Mouse (Mus musculus): Measurements from ENCODE around the gene Ubr2. TPM values are rescaled to one million over a fixed set of nuclear protein-coding genes. Genes with fewer than 3 reads are reported as not detected.

Ubr2 gene
- polyA plus RNA-seq, 1 experiment from 2014 or later, result 15.8 TPM

DNA sequence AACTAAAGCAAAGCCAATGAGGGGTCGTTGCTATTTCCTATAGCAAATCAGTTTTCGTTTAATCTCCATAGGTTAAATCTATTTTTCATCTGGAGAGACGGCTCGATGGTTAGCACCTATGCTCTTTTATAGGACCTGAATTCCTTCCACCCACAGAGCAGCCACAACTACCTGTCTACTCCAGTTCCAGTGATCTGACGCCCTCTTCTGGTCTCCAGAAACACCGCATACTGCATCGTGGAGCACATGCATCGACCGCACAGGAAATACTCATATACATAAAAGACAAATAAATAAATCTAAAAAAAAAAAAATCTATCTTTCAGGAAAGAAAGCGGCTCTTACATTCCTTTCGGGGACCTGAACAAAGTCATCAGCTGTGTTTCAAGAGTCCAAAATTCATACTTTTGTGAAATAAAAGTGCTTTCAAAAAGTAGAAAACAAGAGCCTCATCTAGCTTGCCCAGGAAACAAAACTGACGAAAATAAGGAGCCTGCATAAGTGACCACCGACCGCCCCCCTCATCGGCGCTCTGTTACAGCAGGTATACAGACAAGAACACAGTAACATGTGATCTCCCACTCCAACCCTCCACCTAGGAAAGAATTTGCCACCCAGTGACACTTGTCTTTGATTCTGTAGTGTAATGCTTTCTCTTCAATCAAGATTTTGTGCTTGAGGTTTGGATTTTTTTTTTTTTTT, 121.7 kb downstream of the Ubr2 start:
- no peak for ATAC-seq (ENCODE audit: insufficient read depth, low FRiP score, low read depth)
- peak overlapping the region; percentile 71; the same call in 1 of the 2 replicates for H3K9ac ChIP-seq
- no peaks in the 10 kb centered on the region for H3K36me3 ChIP-seq
- peak overlapping the region; percentile 66 for H3K4me3 ChIP-seq (replicated peaks)
- H3K4me2 ChIP-seq, result peak overlapping the region; percentile 92
- no peaks in the 10 kb centered on the region for H3K9me3 ChIP-seq
- no peaks in the 10 kb centered on the region for H3K27me3 ChIP-seq (replicated peaks)
- H3K27ac ChIP-seq, result peak overlapping the region; percentile 98
- WGBS, result 31% methylated on average over 16 of the region's 16 CpGs
- peaks cover 28% of the 10 kb centered on the region for H3K4me1 ChIP-seq

DNA sequence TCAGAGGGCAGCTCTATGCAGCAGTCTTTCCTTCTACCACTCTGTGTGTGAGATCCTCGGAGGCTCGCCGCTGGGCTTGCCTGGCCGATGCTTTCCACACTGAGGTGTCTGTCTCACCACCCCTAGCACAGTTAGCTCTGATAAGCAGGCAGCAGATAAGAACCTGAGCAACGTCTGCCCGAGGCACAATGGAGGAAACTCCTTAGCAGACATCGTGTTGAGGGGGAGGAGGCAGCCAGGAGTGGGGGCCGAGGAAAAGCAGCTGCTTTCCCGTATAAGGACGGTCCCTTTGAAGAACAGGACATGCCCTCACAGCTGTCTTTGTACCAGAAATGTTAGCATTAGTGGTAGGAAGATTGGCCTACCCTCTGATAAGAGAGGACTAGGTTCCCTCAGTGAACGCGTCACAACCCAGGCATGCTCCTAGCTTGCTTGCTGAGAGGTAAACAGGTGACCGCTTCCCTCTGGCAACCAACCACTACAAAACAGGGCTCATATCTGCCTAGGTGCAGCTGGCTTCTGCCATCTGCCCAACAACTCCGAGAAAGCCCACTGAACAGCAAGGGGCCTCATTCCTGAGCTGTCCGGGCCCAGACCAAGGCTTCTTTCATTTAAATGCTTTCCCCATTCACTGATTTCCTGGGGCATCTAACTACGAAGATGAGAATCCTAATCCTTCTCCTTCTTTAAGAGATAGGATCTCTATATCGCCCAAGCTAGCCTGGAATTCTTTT, 124.3 kb downstream of the Ubr2 start:
- H3K9me3 ChIP-seq, result no peaks in the 10 kb centered on the region
- 0 out of 2 replicates have a peak overlapping the region, but pooled peaks have one; percentile 11 for H3K27ac ChIP-seq
- WGBS, result 34% methylated on average over 17 of the region's 17 CpGs
- peak overlapping the region; percentile 9 for H3K4me2 ChIP-seq
- no peak for ATAC-seq (ENCODE audit: insufficient read depth, low FRiP score, low read depth)
- no peaks in the 10 kb centered on the region for H3K27me3 ChIP-seq (replicated peaks)
- no peak overlapping the region for H3K9ac ChIP-seq
- H3K4me1 ChIP-seq, result peaks cover 14% of the 10 kb centered on the region
- no peak overlapping the region for H3K4me3 ChIP-seq (replicated peaks)
- no peaks in the 10 kb centered on the region for H3K36me3 ChIP-seq

DNA sequence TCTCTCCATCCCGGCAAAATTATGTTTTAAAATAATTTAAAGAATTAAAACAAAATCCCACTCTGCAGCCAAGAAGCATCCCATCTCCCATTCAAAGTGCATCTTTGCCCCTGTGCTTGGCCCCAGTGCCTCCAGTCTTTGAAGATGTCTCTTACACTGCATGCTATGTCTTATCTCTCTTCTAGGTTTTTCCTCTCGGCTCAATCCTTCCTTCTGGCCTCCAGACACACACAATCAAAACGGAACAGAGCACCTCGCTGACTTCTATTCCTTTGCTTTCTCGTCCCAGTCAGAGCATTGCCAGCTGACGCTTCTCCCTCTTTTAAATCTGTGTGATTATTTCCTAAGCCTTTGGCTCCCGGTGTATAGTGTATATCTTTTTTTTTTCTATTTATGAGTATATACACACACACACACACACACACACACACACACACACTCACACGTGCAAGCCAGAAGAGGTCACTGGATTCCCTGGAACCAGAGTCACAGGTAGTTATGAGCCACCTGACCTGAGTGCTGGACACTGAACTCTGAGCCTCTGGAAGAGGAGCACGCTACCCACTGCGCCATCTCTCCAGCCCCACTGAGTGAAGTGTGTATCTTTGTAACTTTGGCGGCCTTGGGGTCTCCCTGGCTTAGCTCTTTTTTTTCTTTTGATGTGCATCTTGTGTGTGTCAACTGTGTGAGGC, 125.0 kb downstream of the Ubr2 start:
- no peak overlapping the region for H3K4me3 ChIP-seq (replicated peaks)
- no peaks in the 10 kb centered on the region for H3K27me3 ChIP-seq (replicated peaks)
- H3K36me3 ChIP-seq, result no peaks in the 10 kb centered on the region
- peak overlapping the region; percentile 9; the same call in 1 of the 2 replicates for H3K4me2 ChIP-seq
- H3K27ac ChIP-seq, result no peak overlapping the region
- WGBS, result 66% methylated on average over 11 of the region's 11 CpGs
- no peak for ATAC-seq (ENCODE audit: insufficient read depth, low FRiP score, low read depth)
- peaks cover 14% of the 10 kb centered on the region for H3K4me1 ChIP-seq
- H3K9ac ChIP-seq, result no peak overlapping the region
- H3K9me3 ChIP-seq, result no peaks in the 10 kb centered on the region

DNA sequence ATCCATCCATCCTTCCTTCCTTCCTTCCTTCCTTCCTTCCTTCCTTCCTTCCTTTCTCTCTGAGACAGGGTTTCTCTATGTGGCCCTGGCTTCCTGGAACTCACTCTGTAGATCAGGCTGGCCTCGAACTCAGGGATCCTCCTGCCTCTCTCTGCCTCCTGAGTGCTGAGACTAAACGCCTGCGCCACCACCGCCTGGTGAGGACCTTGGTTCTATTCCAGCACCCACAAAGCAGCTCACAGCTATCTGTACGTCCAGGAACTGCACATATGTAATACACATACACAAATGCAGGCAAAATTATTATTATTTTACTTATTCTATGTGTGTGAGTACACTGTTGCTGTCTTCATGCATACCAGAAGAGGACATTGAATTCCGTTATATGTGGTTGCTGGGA, 125.6 kb downstream of the Ubr2 start:
- Histone ChIP-seq H3K4me2 (no peak overlapping the region), H3K4me1 (peaks cover 14% of the 10 kb centered on the region), H3K27ac (no peak overlapping the region), H3K27me3 (replicated peaks) (no peaks in the 10 kb centered on the region), H3K9ac (no peak overlapping the region), H3K36me3 (no peaks in the 10 kb centered on the region), H3K9me3 (no peaks in the 10 kb centered on the region), H3K4me3 (replicated peaks) (no peak overlapping the region)
- 86% methylated on average over 6 of the region's 6 CpGs for WGBS
- ATAC-seq (ENCODE audit: insufficient read depth, low FRiP score, low read depth), result no peak

DNA sequence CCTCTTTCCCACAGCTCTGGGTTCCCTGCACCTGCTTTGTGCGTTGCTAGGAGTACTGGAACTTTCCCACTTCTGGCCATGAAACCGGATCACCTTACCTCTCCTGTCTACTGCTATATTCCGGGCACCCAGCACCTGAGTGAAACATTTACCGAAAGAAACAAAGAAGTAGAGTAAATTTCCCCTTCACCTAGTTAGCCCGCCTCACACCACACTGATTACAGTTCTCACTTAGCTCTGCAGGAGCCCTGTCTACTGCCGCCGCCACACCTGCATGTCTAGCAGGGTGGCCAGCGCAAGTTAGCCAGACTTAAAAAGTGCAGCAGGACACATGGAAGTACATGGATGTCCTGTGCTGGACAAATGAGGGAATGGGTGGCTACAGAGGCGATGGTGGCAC, 127.2 kb downstream of the Ubr2 start:
- H3K36me3 ChIP-seq, result no peaks in the 10 kb centered on the region
- peak; percentile 77 for ATAC-seq (ENCODE audit: insufficient read depth, low FRiP score, low read depth)
- H3K27me3 ChIP-seq (replicated peaks), result no peaks in the 10 kb centered on the region
- WGBS, result 65% methylated on average over 9 of the region's 9 CpGs
- no peak overlapping the region for H3K9ac ChIP-seq
- H3K4me1 ChIP-seq, result peaks cover 14% of the 10 kb centered on the region
- H3K27ac ChIP-seq, result peak overlapping the region; percentile 74
- H3K4me3 ChIP-seq (replicated peaks), result no peak overlapping the region
- no peaks in the 10 kb centered on the region for H3K9me3 ChIP-seq
- H3K4me2 ChIP-seq, result peak overlapping the region; percentile 11; the same call in 1 of the 2 replicates

DNA sequence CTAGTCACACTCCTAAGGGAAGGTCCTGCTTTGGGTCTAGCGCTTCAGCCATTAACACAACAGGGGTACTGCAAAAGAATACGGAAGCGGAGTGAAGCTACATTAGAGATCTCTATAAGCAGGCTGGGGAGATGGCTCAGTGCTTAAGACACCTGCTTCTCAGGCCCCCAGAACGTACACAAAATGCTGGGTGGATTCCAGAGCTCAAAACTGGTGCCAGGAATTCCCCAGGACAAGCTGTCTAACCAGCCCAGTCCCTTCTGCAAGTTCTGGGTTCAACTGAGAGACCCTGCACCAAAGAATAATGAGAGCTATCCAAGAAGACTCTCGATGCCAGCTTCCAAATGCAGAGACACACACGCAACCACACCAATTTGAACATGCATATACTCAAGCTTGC, 128.6 kb downstream of the Ubr2 start:
- no peak overlapping the region for H3K4me3 ChIP-seq (replicated peaks)
- H3K9me3 ChIP-seq, result no peaks in the 10 kb centered on the region
- no peak for ATAC-seq (ENCODE audit: insufficient read depth, low FRiP score, low read depth)
- peaks cover 14% of the 10 kb centered on the region for H3K4me1 ChIP-seq
- no peak overlapping the region for H3K9ac ChIP-seq
- H3K36me3 ChIP-seq, result no peaks in the 10 kb centered on the region
- no peak overlapping the region for H3K4me2 ChIP-seq
- no peak overlapping the region for H3K27ac ChIP-seq
- WGBS, result 85% methylated on average over 6 of the region's 6 CpGs
- H3K27me3 ChIP-seq (replicated peaks), result no peaks in the 10 kb centered on the region

DNA sequence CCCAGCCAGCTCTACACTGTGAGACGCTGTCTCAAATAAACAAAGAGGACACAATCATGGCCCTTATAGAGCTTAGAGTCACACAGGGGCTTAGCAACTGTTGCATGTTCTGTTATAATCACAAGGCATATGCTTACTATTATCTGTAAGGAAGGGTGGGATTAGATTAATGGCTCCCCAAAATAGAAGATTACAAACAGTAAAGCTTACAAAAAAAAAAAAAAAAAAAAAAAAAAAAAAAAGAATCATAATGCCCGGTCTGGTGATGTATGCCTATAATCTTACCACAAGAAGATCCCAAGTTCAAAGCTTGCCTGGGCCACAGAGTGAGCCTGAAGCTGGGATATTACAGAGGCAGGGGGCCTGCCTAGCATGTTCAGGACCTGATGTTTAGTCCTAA, 130.0 kb downstream of the Ubr2 start:
- no peak for ATAC-seq (ENCODE audit: insufficient read depth, low FRiP score, low read depth)
- WGBS, result 55% methylated on average over 2 of the region's 2 CpGs
- no peak overlapping the region; the same call in 1 of the 2 replicates for H3K27ac ChIP-seq

DNA sequence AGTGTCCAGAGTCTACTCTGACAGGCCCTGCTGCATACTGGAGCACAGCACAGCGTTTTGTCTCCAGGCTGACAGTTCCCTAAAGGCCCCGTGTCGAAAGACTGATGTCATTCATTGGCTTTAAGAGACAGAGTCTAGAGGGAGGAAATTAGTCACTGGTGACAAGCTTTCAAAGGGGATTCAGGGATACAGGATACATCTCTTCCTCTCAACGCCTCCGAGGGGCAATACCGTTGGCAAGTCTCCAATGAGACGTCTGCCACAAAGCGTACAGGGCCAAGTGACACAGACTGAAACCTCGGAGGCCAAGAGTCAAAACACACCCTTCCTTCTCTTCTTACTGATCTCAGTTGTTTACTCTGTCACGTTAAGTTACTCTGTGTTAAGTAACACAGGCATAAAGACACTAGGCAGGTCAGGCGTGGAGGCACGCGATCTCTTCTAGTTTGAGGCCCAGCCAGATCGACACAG, 130.5 kb downstream of the Ubr2 start:
- ATAC-seq (ENCODE audit: insufficient read depth, low FRiP score, low read depth), result no peak
- no peaks in the 10 kb centered on the region for H3K9me3 ChIP-seq
- H3K27ac ChIP-seq, result no peak overlapping the region; the same call in 1 of the 2 replicates
- H3K4me1 ChIP-seq, result peaks cover 3% of the 10 kb centered on the region; the same call in 1 of the 2 replicates
- no peak overlapping the region for H3K4me2 ChIP-seq
- H3K4me3 ChIP-seq (replicated peaks), result no peak overlapping the region
- H3K36me3 ChIP-seq, result no peaks in the 10 kb centered on the region
- H3K9ac ChIP-seq, result no peak overlapping the region
- H3K27me3 ChIP-seq (replicated peaks), result no peaks in the 10 kb centered on the region
- 23% methylated on average over 14 of the region's 14 CpGs for WGBS

More for the DNA sequence above, 130.0 kb downstream of the Ubr2 start:
- Histone ChIP-seq H3K9me3 (no peaks in the 10 kb centered on the region), H3K4me2 (no peak overlapping the region), H3K36me3 (no peaks in the 10 kb centered on the region), H3K4me1 (peaks cover 3% of the 10 kb centered on the region; the same call in 1 of the 2 replicates), H3K4me3 (replicated peaks) (no peak overlapping the region), H3K9ac (no peak overlapping the region), H3K27me3 (replicated peaks) (no peaks in the 10 kb centered on the region)

Other genes starting within 250 kb of the Ubr2 start
- 0.37 and 0.57 TPM in 2 replicates for gene Ptcra, start 246.8 kb downstream of the Ubr2 start, polyA plus RNA-seq (2015; fragmentation: Nextera tagmentation; extraction: Ambion mirVana)
- gene 2310039H08Rik, start 237.9 kb downstream of the Ubr2 start, polyA plus RNA-seq (2015; fragmentation: Nextera tagmentation; extraction: Ambion mirVana), result 76.0 and 89.3 TPM in 2 replicates
- 145 and 155 TPM in 2 replicates for gene Rpl7l1, start 227.9 kb downstream of the Ubr2 start, polyA plus RNA-seq (2015; fragmentation: Nextera tagmentation; extraction: Ambion mirVana)
- 4.6 and 5.6 TPM in 2 replicates for gene Bicral, start 152.1 kb downstream of the Ubr2 start, polyA plus RNA-seq (2015; fragmentation: Nextera tagmentation; extraction: Ambion mirVana)
- 54.8 and 63.0 TPM in 2 replicates for gene Tbcc, start 119.9 kb downstream of the Ubr2 start, polyA plus RNA-seq (2015; fragmentation: Nextera tagmentation; extraction: Ambion mirVana)
- not detected in 2 replicates for gene Prph2, start 100.1 kb downstream of the Ubr2 start, polyA plus RNA-seq (2015; fragmentation: Nextera tagmentation; extraction: Ambion mirVana)